Mouse (Mus musculus) c-Kit-positive CD71-positive TER-119-positive erythroid progenitor cells, embryonic 14.5 days (primary cell): Measurements from ENCODE around the gene Ramp2.

Source experiments
- DNase-seq: peaks from one replicate; pipeline ENCODE4 v3.0.0-alpha.2; 2013; ENCODE audit warnings: low spot score

Ramp2 gene

DNA sequence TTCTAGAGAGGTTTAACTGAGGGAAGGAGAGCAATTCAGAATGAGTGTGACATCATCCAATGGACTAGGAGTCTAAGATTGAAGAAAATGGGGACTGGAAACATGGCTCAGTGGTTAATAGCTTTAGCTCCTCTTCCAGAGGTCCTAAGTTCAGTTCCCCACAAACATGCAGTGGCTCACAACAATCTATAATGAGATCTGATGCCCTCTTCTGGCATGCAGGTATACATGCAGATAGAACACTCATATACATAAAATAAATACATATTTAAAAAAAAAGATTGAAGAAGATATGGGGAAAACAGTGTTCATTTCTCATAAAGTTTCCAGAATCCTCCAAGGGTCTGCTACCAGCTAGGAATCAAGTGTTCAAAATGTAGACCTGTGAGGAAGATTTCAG lies 10.4 kb upstream of the Ramp2 start:
- DNase-seq, result no peak

DNA sequence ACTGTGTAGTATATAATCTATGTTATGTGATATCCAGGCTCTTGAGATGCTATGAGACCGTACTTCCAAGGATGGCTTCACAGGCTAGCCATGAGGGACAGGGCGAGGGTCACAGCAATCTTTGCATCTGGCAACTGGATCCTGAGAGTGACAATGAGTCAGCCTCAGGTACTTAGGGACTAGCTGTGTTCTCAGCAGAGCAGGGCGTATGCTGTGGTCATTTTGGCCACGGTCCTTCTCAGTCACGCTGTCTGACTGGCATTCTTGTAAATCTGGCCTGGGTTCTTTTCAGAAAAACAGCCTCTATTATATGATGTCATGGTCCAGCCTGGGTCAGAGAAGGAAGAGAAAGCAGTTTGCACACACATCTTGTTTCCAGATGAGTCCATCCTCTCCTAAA lies 9.0 kb upstream of the Ramp2 start:
- DNase-seq, result no peak

DNA sequence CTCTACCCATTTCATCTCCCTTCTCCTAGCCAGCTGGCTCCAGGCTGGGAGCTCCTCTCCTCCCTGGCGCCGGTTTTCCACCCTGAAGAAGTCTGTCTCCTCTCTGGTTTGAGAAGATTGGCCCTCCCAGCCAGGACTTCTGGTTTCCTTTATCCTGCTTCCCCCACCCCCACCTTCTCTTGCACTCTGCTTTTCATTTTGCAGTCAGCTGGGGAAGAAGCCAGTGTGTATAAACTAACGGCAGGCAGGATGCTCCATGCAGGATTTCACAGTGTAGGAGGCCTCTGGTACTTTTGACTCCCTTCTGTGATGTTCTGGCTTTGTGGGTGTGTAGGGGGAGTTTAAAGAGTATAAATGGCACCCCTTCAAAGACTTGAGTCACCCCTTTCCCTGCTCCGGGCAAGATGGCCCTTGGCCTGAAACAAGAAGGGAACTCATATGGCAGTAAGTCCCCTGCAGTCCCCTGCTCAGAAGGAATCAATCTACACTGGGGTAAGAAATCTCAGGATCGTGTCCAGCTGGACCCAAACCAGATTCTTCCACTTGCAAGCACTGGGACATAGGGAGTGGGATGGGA lies 7.7 kb upstream of the Ramp2 start:
- no peak for DNase-seq

DNA sequence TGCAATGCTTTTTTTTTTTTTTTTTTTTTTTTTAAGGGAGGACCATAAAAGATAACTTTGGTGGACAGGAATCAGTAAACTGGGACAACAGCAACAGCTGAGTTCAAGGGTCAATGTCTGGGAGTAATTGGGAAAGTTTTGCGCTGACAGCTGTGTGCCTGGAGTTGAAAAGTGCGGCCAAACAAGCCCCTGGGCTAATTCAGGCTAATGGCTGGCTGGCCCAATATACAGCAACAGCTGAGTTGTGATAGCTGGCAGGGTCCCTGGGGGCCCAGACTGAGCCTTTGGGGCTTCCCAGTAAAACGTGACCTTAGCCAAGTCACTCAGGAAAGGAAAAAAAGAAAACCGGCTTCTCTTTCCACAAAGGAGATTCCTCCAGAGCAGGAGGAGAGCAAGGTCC lies 757 bp upstream of the Ramp2 start:
- no peak for DNase-seq

DNA sequence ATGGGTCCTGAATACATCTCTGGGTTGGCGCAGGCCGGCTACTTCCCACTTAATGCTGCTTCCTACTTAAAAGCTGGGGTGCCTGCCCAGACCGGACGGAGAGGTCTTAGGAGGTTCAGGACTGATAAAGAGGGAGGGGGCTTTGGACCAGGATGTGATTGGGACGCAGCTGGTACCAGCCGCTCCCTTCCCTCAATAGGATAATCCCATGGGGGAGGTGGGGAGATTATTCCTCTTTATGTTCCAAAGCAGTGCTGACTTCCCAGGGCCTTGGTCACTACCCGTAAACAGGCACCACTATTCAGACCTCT lies 829 bp downstream of the Ramp2 start:
- DNase-seq, result no peak

DNA sequence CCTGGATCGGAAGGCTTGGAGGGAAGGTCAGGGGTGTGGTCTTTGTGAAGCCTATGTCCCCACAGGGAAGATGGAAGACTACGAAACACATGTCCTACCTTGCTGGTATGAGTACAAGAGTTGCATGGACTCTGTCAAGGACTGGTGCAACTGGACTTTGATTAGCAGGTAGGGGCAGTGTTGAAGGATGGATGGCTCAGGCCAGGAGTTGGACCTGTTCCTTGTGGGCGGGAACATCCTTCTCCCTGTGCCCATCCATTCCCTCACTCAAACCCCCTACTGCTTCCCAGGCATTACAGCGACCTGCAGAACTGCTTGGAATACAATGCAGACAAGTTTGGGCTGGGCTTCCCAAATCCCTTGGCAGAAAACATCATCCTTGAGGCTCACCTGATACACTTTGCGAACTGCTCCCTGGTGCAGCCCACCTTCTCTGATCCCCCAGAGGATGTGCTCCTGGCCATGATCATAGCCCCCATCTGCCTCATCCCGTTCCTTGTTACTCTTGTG lies 1.7 kb downstream of the Ramp2 start:
- DNase-seq, result no peak

DNA sequence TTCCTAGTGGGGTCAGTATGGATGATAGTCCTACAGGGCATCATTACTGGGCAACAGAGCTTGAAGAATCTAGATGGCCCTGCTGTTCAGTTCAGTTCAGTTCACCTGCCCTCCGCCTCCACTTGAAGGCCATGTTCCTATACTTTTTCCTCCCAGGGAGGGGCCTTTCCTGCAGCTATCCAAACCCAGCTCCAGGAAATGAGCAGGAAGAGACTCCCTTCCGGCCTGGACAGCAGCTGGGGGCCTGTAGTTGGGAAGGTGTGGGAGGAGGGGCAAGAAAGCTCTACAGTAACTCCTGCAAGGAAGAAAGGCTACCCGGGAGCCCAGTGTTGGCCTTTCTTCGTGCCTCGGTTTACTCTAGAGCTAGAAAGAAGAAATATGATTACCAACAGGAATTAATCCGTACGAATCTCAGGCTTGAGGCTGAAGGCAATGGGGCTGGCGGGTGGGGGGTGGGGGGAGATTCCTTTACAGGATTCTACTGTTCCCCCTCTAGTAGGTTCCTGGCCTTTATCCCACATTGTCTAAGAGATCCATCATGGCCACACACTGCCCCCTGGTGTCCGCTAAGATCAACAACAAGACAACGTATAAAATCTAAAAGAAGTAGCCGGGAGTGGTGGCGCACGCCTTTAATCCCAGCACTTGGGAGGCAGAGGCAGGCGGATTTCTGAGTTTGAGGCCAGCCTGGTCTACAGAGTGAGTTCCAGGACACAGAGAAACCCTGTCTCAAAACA lies 2.6 kb downstream of the Ramp2 start:
- DNase-seq, result peak; percentile 74

DNA sequence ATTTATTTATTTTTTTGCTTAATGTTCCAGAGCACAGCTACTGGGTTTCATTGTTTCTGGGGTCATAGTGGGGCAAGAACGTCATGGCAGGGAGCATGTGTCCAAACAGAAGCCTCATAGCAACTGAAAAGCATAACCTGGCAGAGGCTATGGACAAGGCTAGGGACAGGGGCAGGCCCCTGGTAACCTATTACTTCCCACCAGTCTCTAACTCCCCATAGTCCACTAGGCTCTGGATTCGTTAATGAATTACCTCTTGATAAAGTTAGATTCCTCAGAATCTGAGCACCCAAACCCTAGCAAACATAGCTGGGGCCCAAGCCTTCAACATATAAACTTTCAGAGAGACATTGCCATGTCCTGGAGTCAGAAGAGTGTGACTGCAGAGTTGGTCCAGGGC lies 5.2 kb downstream of the Ramp2 start:
- no peak for DNase-seq

DNA sequence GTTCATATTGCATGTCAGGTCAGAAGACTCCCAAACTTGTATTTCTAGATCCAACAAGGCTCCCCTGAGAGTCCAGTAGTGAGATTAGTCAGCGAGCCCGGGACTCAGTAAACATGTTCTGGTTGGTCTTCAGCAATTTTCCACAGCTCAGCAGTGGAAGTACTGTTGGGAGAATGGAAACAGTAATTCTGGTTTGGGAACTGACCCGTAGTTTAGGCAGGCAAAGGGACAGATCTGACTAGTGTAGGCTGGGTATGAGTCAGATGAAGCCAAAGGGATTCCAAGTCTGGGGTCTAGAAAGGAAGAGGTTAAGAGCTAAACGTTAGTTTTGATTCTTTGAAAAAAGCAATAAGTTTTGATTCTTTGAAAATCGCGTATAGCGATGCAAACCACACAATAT lies 7.1 kb downstream of the Ramp2 start:
- DNase-seq, result no peak

DNA sequence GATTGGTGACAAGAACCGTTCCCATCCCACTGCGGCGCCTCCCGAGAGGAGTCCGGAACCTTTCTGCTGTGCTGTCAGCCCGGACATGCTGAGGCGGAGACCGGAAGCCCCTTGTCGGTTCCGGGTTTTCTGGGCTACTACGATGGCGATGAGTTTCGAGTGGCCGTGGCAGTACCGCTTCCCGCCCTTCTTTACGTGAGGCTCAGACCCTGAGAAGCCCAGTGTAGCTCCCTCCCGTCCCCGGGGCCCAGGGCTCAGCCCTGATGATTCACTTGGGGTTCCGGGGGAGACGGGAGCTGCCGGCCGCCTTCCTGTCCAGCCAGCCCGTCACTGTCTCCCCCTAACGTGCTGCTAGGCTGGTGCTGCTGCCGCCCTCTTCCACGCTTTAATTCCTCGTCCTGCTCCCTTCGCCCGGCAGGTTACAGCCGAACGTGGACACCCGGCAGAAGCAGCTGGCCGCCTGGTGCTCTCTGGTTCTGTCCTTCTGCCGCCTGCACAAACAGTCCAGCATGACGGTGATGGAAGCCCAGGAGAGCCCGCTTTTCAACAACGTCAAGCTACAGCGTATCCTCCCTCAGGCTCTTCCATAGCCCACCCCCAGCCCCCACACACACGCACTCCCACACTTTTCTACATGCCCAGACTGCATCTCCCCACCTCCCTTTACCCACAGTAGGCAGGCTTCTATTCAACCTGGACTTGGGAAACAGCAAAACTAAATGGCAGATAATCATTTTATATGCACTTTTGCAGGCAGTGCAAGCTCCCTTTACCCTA lies 8.0 kb downstream of the Ramp2 start, which contains the start of gene Vps25:
Vps25 (plus strand) TSS at position 95 of the 777 bp plus-strand sequence.
- DNase-seq, result peak; percentile 81

DNA sequence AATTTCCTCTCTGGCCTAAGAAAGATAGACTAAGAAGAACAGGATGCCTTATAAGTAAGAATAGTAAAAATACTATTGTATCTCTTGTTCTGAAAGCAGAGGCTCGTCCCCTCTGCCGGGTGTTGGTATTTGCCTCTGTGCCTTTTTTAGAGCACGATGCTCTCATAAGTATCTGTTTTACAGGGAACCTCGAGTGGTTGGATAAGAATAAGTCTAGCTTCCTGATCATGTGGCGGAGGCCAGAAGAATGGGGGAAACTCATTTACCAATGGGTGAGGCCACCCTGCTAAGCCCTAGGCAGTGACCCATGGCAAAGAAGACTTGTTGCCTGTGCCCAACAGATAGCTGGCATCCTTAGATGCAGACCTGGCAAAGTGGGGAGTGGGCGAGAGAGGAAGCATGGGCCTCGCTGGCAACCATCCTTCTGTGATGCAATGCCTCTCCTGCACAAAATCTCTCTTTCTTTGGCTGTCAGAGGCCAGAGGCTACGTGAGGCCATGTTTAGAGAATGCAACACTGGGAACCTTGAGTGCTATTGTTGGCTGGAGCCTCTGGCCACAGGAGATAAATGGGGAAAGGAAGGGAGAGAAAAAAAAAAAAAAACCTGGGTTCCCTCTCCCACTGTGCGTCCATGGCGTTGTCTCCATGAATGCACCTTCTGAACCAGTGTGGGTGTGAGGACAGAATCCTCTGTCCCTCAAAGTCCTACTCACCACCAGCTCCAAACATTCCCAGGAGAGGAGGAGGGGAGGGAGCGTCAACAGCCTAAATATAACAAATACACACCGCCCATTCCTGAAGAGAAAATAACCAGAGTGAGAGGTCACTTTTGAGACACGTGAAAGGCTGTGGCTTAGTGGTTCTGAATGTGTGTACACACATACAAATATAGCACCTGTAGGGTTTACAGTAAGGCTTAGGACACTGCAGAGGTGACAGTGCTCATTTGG lies 10.3 kb downstream of the Ramp2 start:
- DNase-seq, result no peak

DNA sequence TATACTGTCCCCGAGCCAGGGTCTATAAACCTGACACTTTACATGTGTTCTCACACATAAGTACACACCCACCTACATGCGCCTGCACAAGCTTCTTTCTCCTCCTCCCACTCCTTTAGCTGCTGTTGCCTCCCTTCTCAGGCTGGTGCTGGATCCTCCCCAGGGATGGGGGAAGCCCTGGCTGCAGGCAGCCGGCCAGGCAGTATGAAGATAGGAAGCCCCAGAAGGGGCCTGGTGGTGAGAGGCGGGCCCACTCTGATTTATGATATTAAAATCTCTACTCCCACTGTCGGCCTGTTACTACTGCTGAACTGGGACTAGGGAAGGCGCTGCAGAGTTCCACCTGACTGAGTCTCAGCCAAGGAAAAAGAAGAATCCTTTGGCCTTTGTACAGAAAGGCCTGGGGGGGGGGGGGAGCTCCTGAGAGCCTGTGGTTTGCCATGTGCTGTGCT lies 13.5 kb downstream of the Ramp2 start:
- DNase-seq, result no peak

DNA sequence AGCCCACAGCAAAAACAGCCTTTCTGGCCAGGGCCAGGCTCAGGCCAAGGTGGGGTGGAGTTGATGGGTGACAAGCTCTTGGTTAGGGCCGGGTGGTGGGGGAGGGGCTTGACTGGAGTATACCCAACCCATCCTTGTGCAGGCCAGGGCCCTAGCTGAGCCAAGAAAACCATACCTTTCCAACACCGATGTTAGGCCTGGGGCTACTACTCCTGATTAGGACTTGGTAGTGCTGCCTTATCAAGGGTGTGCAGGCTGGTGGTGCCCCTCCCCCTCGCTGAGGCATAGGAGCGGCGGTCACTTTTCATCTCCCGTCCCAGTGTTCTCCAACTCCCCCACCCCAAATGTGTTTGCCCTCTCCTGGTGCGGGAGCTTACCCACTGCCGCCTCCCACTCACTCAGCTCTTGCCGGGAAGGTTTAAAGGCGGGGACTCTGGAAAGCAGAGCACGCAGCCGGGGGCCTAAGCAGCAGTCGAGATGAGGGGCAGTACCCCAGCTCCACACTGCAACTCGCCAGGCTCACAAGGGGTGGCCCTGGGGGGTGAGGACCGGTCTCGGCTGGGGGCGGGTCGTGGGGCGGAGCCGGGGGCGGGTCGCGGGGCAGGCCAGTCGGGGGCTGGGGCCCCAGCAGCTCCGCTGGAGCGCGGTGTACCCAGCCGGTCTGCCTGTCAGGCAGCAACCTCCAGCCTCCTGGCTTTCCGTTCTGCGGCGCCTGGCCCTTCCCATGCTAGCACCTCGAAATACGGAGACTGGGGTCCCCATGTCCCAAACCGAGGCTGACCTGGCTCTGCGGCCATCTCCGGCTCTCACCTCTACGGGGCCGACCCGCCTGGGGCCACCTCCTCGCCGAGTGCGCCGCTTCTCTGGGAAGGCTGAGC lies 14.4 kb downstream of the Ramp2 start, which contains the start of gene Wnk4:
Wnk4 (plus strand) TSS at position 620 of the 878 bp plus-strand sequence.
- DNase-seq, result peak; percentile 80

DNA sequence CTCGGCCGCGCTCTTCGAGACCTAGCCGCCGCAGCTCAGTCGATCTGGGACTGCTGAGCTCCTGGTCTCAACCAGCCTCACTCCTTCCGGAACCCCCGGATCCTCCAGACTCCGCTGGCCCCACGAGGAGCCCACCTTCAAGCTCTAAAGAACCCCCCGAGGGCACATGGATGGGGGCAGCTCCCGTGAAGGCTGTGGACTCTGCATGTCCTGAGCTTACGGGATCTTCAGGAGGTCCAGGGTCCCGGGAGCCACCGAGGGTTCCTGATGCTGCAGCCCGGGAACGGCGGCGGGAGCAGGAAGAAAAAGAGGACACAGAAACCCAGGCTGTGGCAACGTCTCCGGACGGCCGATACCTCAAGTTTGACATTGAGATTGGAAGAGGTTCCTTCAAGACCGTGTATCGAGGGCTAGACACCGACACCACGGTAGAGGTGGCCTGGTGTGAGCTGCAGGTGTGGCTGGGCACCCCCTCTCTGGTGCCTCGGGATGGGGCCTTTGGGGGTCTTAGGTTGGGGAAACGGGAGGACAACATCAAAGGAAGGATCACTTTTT lies 15.1 kb downstream of the Ramp2 start:
- no peak for DNase-seq

DNA sequence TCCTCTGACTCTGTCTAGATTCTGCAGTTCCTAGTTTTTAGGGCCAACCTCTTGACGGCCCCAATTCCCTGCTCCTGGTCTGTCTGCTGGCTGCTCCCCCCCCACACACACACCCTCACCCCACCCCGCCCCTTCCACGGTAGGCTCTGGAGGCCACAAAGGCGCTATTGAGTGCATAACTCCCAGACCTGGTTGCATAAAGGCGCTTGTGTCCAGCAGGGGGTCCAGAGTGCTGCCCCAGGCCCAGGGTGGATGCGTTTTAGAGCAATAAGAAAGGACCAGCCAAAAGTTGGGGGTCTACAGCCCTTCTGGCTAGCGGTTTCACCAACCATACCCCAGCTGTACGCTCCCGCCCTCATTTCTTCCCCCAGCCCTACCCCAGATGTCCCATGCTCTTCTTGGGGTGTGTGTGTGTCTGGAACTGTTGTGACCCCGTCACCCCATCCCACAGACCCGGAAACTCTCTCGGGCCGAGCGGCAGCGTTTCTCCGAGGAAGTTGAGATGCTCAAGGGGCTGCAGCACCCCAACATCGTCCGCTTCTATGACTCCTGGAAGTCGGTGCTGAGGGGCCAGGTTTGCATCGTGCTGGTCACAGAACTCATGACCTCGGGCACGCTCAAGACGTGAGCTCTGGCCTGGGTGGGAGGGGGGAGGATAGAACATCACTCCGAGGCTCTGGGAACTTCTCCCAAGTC lies 16.6 kb downstream of the Ramp2 start:
- DNase-seq, result no peak

DNA sequence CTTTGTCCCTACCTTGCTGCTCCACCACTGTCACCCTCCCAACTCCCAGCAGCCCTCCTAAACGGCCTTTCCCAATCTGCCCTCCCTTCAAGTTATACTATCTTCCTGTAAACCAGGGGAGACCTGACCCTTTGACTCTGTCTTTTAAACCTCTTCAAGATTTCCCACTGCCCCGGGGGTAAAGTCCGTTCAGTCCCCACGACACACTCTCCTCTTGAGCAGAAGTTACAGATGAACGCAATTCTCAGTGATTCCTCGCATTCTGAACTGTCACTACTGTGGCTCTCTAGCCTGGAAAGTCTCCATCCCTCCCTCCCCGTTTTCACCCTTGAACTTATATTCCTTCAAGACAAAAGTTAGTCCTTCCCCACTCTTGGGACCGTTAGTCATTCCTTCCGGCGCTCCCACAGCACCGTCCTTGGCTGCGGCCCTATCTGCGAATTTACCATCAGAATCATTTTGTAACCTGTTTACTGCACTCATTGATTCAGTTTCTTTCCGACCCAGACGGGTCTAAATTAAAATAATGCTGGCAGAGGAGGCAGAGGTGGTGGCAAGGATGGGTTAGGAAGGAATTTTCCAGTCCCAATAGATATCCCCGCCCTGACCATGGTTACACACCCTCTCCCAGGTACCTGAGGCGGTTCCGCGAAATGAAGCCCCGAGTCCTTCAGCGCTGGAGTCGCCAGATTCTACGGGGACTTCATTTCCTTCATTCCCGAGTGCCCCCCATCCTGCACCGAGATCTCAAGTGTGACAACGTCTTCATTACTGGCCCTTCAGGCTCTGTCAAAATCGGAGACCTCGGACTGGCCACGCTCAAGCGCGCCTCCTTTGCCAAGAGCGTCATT lies 17.5 kb downstream of the Ramp2 start:
- no peak for DNase-seq

DNA sequence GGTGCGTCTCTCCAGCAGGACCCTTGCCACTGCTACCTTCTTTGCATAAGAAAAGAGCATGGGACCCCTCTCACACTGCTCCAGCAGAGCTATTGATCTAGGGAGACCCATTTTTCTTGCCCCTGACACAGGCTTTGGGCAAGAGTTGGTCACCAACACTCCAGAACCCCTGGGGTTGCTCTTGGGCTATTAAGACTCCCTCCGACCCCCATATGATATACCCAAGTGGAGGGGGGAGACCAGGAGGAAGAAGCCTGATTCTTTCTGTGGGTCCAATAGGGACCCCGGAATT lies 18.1 kb downstream of the Ramp2 start:
- DNase-seq, result no peak

DNA sequence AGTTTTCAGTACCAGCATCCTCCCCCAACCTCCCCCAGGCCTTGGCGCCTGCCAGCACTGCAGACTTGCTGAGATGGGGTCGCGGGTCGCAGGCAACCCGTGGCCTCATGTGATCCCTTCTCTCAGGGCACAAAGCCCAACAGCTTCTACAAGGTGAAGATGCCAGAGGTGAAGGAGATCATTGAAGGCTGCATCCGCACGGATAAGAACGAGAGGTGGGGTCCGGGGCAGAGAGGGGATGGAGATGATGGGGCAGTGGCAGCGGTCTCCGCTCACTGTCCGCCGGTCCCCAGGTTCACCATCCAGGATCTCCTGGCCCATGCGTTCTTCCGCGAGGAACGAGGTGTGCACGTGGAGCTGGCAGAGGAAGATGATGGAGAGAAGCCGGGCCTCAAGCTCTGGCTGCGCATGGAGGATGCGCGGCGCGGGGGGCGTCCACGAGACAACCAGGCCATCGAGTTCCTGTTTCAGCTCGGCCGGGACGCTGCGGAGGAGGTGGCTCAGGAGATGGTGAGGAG lies 19.2 kb downstream of the Ramp2 start:
- no peak for DNase-seq

DNA sequence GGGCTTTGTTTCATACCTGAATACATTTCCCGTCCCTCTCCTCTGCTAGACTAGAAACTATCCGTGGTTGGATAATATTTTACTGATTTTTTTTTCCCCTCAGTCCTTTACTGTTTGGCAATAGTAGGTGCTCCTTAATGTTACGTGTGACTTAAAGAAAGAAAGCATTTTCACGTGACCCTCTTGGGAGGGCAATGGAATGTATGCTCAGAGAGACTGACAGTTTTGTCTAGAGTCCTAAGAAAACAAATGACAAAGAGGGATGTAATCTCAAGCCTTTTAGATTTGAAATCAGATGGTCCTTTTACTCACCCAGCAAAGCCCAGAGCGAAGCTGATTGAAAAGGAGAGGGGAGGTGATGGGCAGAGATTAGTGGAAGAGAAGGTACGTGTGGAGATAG lies 20.1 kb downstream of the Ramp2 start:
- no peak for DNase-seq
